Mouse (Mus musculus): ENCODE data around the gene Mau2. TPM values are rescaled to one million over a fixed set of nuclear protein-coding genes. Genes with fewer than 3 reads are reported as not detected.

Mau2 gene
- total and polyA plus RNA-seq, 3 experiments, result 19.5 to 38.4 (median 25.5) TPM

GRCm38 (mm10) chr8:69998706-69999105, 43.8 kb downstream of the Mau2 start:
- H3K4me2 ChIP-seq (ENCODE audit: insufficient read depth, low read depth, poor library complexity, severe bottlenecking), result no peak overlapping the region
- H3K79me2 ChIP-seq (replicated peaks; ENCODE audit: control insufficient read depth, extremely low read depth, insufficient read depth, poor library complexity, severe bottlenecking), result peaks cover 17% of the 10 kb centered on the region
- TF ChIP-seq GABPA (IDR thresholded peaks at IDR 0.05; ENCODE audit: insufficient replicate concordance, low read depth, low read length), result no peak
- TF ChIP-seq E2F4 (IDR thresholded peaks at IDR 0.05; ENCODE audit: insufficient replicate concordance, low read depth, low read length), result no peak
- no peak for TF ChIP-seq ELF1 (IDR thresholded peaks at IDR 0.05; ENCODE audit: low read depth, low read length)
- TF ChIP-seq MAFK (IDR thresholded peaks at IDR 0.05; ENCODE audit: insufficient replicate concordance, low read length), result no peak
- no peak for TF ChIP-seq PAX5 (IDR thresholded peaks at IDR 0.05; ENCODE audit: low read length)
- TF ChIP-seq JUN (IDR thresholded peaks at IDR 0.05; ENCODE audit: insufficient read depth, low read depth, low read length), result no peak
- no peak for TF ChIP-seq ETS1 (conservative IDR thresholded peaks at IDR 0.05; ENCODE audit: low read depth, low read length)
- TF ChIP-seq BHLHE40 (IDR thresholded peaks at IDR 0.05; ENCODE audit: low read depth, low read length), result no peak
- H3K4me1 ChIP-seq (ENCODE audit: control insufficient read depth in 1 of 2, insufficient read depth in 2 of 2), result peaks cover 8 to 41% of the 10 kb centered on the region in 2 experiments
- in situ Hi-C loops (cut with MboI; ENCODE audit: low pct_ligation_motif_present, low pct_unique_long_range_greater_than_20kb, low sequenced_read_pairs), result no loop called here
- H3K4me3 ChIP-seq (replicated peaks in 1 of 3; ENCODE audit: low read depth in 2 of 3, low read length in 2 of 3, poor library complexity in 1 of 3), result no peak overlapping the region
- H3K36me3 ChIP-seq (replicated peaks in 1 of 2; ENCODE audit: control insufficient read depth in 1 of 2, insufficient read depth in 1 of 2, low read length in 1 of 2), result peaks cover 0 to 2% of the 10 kb centered on the region in 2 experiments
- no peaks in the 10 kb centered on the region for H3K9me3 ChIP-seq (replicated peaks; ENCODE audit: low read length)
- no peak overlapping the region for H3K27ac ChIP-seq (ENCODE audit: insufficient read depth, low read depth)
- no peak for DNase-seq (ENCODE audit: extremely low read depth)
- dilution Hi-C loops (cut with MboI; ENCODE audit: extremely low pct_ligation_motif_present, extremely low pct_unique_long_range_greater_than_20kb, low sequenced_read_pairs), result no loop called here
- no peaks in the 10 kb centered on the region for H3K27me3 ChIP-seq (replicated peaks)
- no peak overlapping the region for H3K9ac ChIP-seq (ENCODE audit: insufficient read depth, low read depth)

GRCm38 (mm10) chr8:69996589-69997285, 45.8 kb downstream of the Mau2 start:
- Histone ChIP-seq H3K4me1 (ENCODE audit: control insufficient read depth in 1 of 2, insufficient read depth in 2 of 2) (peaks cover 4 to 39% of the 10 kb centered on the region in 2 experiments), H3K79me2 (replicated peaks; ENCODE audit: control insufficient read depth, extremely low read depth, insufficient read depth, poor library complexity, severe bottlenecking) (peaks cover 26% of the 10 kb centered on the region), H3K4me2 (ENCODE audit: insufficient read depth, low read depth, poor library complexity, severe bottlenecking) (peak overlapping the region; percentile 62), H3K9ac (ENCODE audit: insufficient read depth, low read depth) (peak overlapping the region; percentile 92), H3K27me3 (replicated peaks) (no peaks in the 10 kb centered on the region), H3K36me3 (replicated peaks in 1 of 2; ENCODE audit: control insufficient read depth in 1 of 2, insufficient read depth in 1 of 2, low read length in 1 of 2) (peaks cover 4 to 16% of the 10 kb centered on the region in 2 experiments), H3K27ac (ENCODE audit: insufficient read depth, low read depth) (peak overlapping the region; percentile 65), H3K9me3 (replicated peaks; ENCODE audit: low read length) (no peaks in the 10 kb centered on the region), H3K4me3 (replicated peaks in 1 of 3; ENCODE audit: low read depth in 2 of 3, low read length in 2 of 3, poor library complexity in 1 of 3) (peak overlapping the region; percentile 59 to 95 (median 66))
- DNase-seq (ENCODE audit: extremely low read depth), result no peak
- in situ Hi-C loops (cut with MboI; ENCODE audit: low pct_ligation_motif_present, low pct_unique_long_range_greater_than_20kb, low sequenced_read_pairs) (no loop called here), dilution Hi-C loops (cut with MboI; ENCODE audit: extremely low pct_ligation_motif_present, extremely low pct_unique_long_range_greater_than_20kb, low sequenced_read_pairs) (no loop called here)
- TF ChIP-seq MAZ (IDR thresholded peaks at IDR 0.05; ENCODE audit: low read depth, low read length) (no peak), JUN (IDR thresholded peaks at IDR 0.05; ENCODE audit: insufficient read depth, low read depth, low read length) (no peak), GABPA (IDR thresholded peaks at IDR 0.05; ENCODE audit: insufficient replicate concordance, low read depth, low read length) (no peak), NRF1 (IDR thresholded peaks at IDR 0.05; ENCODE audit: low read depth, low read length) (peak; percentile 35; the same call in 1 of the 2 replicates), TCF12 (IDR thresholded peaks at IDR 0.05; ENCODE audit: low read depth, low read length) (peak; percentile 76), ZMIZ1 (IDR thresholded peaks at IDR 0.05; ENCODE audit: low read depth, low read length) (peak; percentile 81), POLR2AphosphoS2 (IDR thresholded peaks at IDR 0.05; ENCODE audit: low read depth, low read length) (peak; percentile 33; the same call in 1 of the 2 replicates), UBTF (IDR thresholded peaks at IDR 0.05; ENCODE audit: low read depth, low read length) (0 out of 2 replicates have a peak, but pooled peaks have one; percentile 29), MXI1 (IDR thresholded peaks at IDR 0.05; ENCODE audit: low read depth, low read length) (peak; percentile 46; the same call in 1 of the 2 replicates), SIN3A (IDR thresholded peaks at IDR 0.05; ENCODE audit: low read length) (peak; percentile 35; the same call in 1 of the 2 replicates), NELFE (IDR thresholded peaks at IDR 0.05; ENCODE audit: low read depth, low read length) (peak; percentile 88), POLR2A (IDR thresholded peaks at IDR 0.05; ENCODE audit: low read depth, low read length) (peak; percentile 85)

Data from CH12.LX (cell line).